Mouse (Mus musculus) granulocyte monocyte progenitor cell, adult 5-6 weeks (primary cell): ENCODE measurements around the gene Cntnap2. TPM values are rescaled to one million over a fixed set of nuclear protein-coding genes. Genes with fewer than 3 reads are reported as not detected.
A peak's percentile ranks its signal among the peaks of the same experiment; 100 is the strongest.

Experiments
- ATAC-seq: replicated peaks from 2 replicates; pipeline ENCODE4 v1.8.0; 2016; ENCODE audit warnings: mild to moderate bottlenecking, moderate TSS enrichment, inconsistent platforms; ENCODE audit not compliant: poor library complexity, severe bottlenecking
- total RNA-seq, 2 experiments: library from RNA; stranded (forward) in 1 of 2; stranded (reverse) in 1 of 2; fragments of 200-712, 200-1000 nt in 1 of 2; fragments of >200 nt in 1 of 2; fragmentation: Nextera tagmentation in 1 of 2; gene quantifications; 2 replicates each; pipeline ENCODE4 v1.2.3; 2014 to 2017

Gene Cntnap2
- total RNA-seq, 2 experiments from 2014 or later = not detected

DNA sequence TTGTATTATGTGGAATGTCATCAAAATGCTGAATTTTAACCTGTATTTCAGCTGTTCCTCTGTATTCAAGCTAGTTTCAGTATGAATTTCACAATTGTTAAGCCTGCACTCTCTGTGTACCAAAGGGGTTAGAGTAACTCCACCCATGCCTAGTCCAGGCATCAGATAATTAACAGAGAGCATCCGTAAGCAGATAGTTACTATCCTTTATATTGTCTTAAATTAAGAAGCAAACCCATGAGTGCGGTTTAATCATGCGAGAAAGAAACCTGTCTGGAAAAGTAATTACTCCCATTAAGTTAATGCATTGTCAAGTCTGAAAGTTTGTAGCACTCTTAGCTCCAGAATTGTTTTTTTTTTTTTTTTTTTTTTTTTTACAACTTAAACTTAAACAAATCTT lies 258.3 kb downstream of the Cntnap2 start:
- ATAC-seq = no peak

DNA sequence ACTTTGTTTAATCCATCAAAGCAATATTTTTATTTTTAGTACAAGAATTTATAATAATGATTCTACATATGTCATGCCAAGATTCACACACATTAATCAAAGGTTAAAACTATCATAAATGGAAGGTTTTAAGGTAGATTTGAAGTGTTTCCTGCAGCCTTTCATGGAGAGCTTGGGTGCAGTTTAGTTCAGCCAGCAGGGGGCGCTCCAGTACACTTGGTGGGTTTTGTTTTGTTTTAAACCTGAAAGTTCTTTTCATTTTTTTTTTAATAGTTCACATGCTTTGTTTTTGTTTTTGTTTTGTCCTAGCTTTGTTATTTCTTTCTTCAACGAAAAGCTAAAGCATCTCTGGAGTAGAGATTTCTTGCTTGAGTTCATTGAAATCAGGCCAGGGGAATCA lies 264.3 kb downstream of the Cntnap2 start:
- 0 out of 2 replicates have a peak, but pooled peaks have one; percentile 52 for ATAC-seq

DNA sequence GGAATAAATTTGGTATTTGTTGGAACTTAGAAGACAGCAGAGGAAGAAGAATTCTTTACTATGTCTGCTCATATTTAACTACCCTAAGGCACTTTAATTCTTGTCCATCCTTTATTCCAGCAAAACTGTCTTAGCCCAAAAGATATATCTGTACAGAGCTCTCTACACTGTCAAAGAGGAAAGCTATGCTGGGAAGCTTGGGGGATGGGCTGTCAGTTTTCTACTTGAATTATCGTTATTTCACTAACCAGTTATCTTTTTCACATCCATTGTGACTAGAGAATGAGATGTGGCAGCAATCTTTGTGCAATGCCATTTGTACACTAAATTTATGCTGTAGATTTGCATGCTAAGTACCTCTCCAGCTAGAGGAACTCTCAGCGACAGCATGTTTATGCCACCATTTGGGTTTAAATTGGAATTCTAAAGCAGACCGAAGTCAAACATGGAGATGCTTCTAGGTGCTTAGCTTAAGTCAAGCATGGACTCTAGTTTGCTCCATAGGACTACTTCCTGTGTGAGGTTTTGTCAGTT lies 268.9 kb downstream of the Cntnap2 start:
- ATAC-seq = no peak

- no peak for ATAC-seq
Observed at GRCm38 (mm10) chr6:45345396-45345795, 286.2 kb downstream of the Cntnap2 start.

GRCm38 (mm10) chr6:45345953-45346352 lies 286.8 kb downstream of the Cntnap2 start:
- no peak for ATAC-seq

- ATAC-seq = no peak
Observed at GRCm38 (mm10) chr6:45366442-45366841, 307.3 kb downstream of the Cntnap2 start.

- no peak for ATAC-seq
Observed at GRCm38 (mm10) chr6:45381126-45381525, 322.0 kb downstream of the Cntnap2 start.

GRCm38 (mm10) chr6:45389034-45389433 lies 329.9 kb downstream of the Cntnap2 start:
- ATAC-seq = no peak

DNA sequence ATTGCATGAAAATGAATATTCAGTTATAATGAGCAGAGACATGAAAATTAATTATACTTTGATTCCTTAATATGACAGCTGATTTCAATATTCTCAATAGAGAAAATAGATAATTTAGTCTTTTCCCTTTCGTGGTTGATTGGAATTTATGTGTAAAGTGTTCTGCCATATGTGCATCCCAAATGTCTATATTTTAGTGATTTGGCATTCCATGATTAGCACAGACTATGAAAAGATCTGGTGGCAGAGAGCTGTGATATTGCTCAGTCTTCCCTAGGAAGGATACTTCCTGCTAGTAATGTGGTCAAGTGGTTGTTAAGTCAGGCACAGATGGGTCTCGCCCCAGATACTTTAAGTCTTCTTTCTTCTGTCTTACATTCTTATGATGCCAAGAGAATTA lies 354.5 kb downstream of the Cntnap2 start:
- no peak for ATAC-seq

DNA sequence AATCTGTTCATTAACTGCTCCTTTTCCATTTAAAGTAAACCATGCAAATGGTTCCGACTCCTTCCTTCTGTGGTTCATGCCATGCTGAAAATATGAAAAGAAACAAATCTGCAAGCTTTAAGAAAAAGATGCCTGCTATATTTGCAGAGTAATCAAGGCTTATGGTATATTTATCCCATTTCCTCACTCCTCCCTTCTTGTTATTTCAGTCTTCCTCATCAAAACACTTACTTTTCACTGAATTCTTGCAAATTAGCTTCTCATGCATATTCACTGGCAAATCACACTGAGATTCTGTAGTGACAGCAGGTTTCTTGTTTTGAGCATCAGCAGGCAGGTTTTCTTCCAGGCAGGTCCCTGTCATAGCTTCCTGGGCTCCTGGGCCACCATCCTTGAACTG lies 396.3 kb downstream of the Cntnap2 start:
- no peak for ATAC-seq

DNA sequence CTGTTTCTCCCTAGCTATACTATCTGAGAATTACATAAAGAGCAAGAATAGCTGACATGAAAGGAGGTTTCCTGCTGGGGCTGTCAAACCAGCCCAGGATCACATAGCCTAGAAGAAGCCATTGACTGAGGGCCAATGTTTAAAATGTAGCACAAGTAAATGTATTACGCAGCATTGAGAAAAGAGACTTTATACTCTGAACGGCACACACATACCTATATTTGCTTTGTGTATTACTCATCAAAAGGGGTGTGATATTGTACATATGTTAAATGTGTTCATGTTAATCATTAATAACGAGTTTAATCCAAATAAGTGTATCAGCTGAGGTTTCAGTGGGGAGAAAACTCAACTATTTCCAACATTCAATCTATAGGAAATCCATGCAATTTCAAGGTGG lies 459.1 kb downstream of the Cntnap2 start:
- no peak for ATAC-seq

DNA sequence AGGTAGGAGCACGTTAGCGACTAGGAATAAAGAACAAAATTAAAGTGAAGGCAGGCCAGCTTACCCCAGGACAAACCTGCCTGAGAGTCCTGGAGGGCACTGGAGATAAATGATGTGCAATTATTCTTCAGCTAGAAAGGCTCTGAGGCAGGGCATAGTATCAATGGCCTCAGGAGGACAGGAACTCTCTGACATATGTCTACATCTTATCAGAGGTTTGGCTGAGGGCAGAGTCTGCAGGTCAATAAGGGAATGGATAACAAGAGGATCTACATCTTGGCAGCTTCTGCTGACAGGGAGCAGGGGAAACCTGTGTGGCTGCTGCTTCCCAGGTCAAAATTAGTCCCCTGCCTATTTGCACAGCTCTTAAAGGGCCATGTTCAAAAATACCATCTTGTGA lies 477.8 kb downstream of the Cntnap2 start:
- ATAC-seq = no peak

- no peak for ATAC-seq
Observed at GRCm38 (mm10) chr6:45544319-45544875, 485.2 kb downstream of the Cntnap2 start.

GRCm38 (mm10) chr6:45559724-45560123 lies 500.6 kb downstream of the Cntnap2 start:
- ATAC-seq = no peak

GRCm38 (mm10) chr6:45584467-45585094 lies 525.4 kb downstream of the Cntnap2 start:
- ATAC-seq = no peak

- ATAC-seq = no peak
Observed at GRCm38 (mm10) chr6:45589084-45589483, 529.9 kb downstream of the Cntnap2 start.

DNA sequence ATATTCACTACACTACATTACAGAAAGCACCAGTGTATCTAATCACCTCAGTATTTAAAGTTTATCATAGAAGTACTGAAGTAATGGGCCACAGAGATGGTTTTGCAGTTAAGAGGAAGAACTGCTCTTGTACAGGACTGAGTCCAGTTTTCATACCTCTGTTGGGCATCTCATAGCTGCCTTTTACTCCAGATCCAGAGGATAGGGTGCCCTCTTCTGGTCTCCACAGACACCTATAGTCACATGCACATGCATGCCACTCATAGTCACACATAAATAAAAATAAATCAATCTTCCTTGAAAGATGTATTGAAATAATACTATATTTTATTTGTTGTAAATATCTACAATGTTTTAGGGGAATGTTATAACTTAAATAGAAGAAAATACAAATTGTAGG lies 587.9 kb downstream of the Cntnap2 start:
- no peak for ATAC-seq

- ATAC-seq = no peak
Observed at GRCm38 (mm10) chr6:45648419-45648818, 589.3 kb downstream of the Cntnap2 start.

- no peak for ATAC-seq
Observed at GRCm38 (mm10) chr6:45700287-45700686, 641.1 kb downstream of the Cntnap2 start.

- ATAC-seq = no peak
Observed at GRCm38 (mm10) chr6:45791612-45792011, 732.5 kb downstream of the Cntnap2 start.

GRCm38 (mm10) chr6:45841626-45842341 lies 782.6 kb downstream of the Cntnap2 start:
- ATAC-seq = no peak
